9 mouse cellular contexts compared by ENCODE assay signal in genomic region chr17:25728009-25728270, GRCm38 (mm10). TPM values are rescaled to one million over a fixed set of nuclear protein-coding genes. Genes with fewer than 3 reads are reported as not detected.
DNase-seq lines count a peak whose midpoint lies in the region; ATAC-seq and TF ChIP-seq lines count a peak whose summit lies in the region.
"Had no signal": no experiment of that assay in that cellular context is flagged by ENCODE, and none has a peak within 500 bp of the region (broad histone marks: within the 10 kb centered on the region; RNA-seq: fewer than 3 reads in every experiment).

No protein-coding gene starts in this region.

- peaks cover 18% of the 10 kb centered on the region for H3K4me1 ChIP-seq in testis, adult 2 months (ENCODE audit: control insufficient read depth, insufficient read depth, low read length)
- H3K4me1 ChIP-seq in limb, embryonic 14.5 days (ENCODE audit: control insufficient read depth, insufficient read depth, low read length) = peaks cover 12% of the 10 kb centered on the region
- peaks cover 4% of the 10 kb centered on the region for H3K4me1 ChIP-seq in stomach, postnatal 0 days (replicated peaks; ENCODE audit: control insufficient read depth, insufficient read depth)

- ATAC-seq in limb, embryonic 14.5 days (ENCODE audit: low FRiP score, low read depth) = no peak
- ATAC-seq in stomach, postnatal 0 days (ENCODE audit: low FRiP score, low TSS enrichment) = no peak

- H3K36me3 ChIP-seq in testis, adult 2 months (ENCODE audit: control insufficient read depth, insufficient read depth, low read length) = no peaks in the 10 kb centered on the region
- peaks cover 18% of the 10 kb centered on the region for H3K36me3 ChIP-seq in limb, embryonic 14.5 days (ENCODE audit: control insufficient read depth, insufficient read depth, low read length)
- no peaks in the 10 kb centered on the region for H3K36me3 ChIP-seq in stomach, postnatal 0 days (ENCODE audit: control insufficient read depth, insufficient read depth, low read length)

- no peak for TF ChIP-seq EP300 in stomach, postnatal 0 days (optimal IDR thresholded peaks at IDR 0.05)

- peak overlapping the region; percentile 91 for H3K4me3 ChIP-seq in testis, adult 2 months (ENCODE audit: control insufficient read depth, low read depth, low read length)
- peak overlapping the region; percentile 57 for H3K4me3 ChIP-seq in limb, embryonic 14.5 days (replicated peaks; ENCODE audit: low read length)
- H3K4me3 ChIP-seq in stomach, postnatal 0 days (ENCODE audit: low read depth, low read length) = peak overlapping the region; percentile 47

- no peak for TF ChIP-seq CTCF in testis, adult 2 months (IDR thresholded peaks at IDR 0.05; ENCODE audit: control insufficient read depth, insufficient read depth, insufficient replicate concordance, low read depth, low read length)
- no peak for TF ChIP-seq CTCF in stomach, postnatal 0 days (IDR thresholded peaks at IDR 0.05; ENCODE audit: low read depth)

- 30% methylated on average over 4 of the region's 4 CpGs for WGBS in limb, embryonic 14.5 days
- 15% methylated on average over 4 of the region's 4 CpGs for WGBS in stomach, postnatal 0 days

- H3K27me3 ChIP-seq in testis, adult 2 months (ENCODE audit: control insufficient read depth, insufficient read depth, low read length) = no peaks in the 10 kb centered on the region
- H3K27me3 ChIP-seq in limb, embryonic 14.5 days (ENCODE audit: control insufficient read depth, insufficient read depth, low read length) = no peaks in the 10 kb centered on the region
- H3K27me3 ChIP-seq in stomach, postnatal 0 days (ENCODE audit: control insufficient read depth, insufficient read depth, low read length) = no peaks in the 10 kb centered on the region

- H3K9me3 ChIP-seq in limb, embryonic 14.5 days (ENCODE audit: control insufficient read depth, low read length) = no peaks in the 10 kb centered on the region
- no peaks in the 10 kb centered on the region for H3K9me3 ChIP-seq in stomach, postnatal 0 days (ENCODE audit: control insufficient read depth, low read length)

- peak; percentile 41 for DNase-seq in gastrocnemius, adult 18-20 months (ENCODE audit: low spot score)
- DNase-seq in gastrocnemius, postnatal 4 days (ENCODE audit: low spot score in 2 of 2) = no peak
- DNase-seq in testis, postnatal 14 days (ENCODE audit: low spot score) = no peak
- DNase-seq in limb, embryonic 14.5 days (ENCODE audit: low spot score) = no peak
- no peak for DNase-seq in stomach, postnatal 0 days (ENCODE audit: low spot score)
- DNase-seq in thymus, postnatal 36 days = no peak
- no peak for DNase-seq in right cerebral cortex, postnatal 10 days (ENCODE audit: low spot score in 2 of 2)

- TF ChIP-seq POLR2A in testis, adult 2 months (IDR thresholded peaks at IDR 0.05; ENCODE audit: control insufficient read depth, low read depth, low read length) = no peak
- no peak for TF ChIP-seq POLR2A in limb, embryonic 14.5 days (IDR thresholded peaks at IDR 0.05; ENCODE audit: borderline replicate concordance, extremely low read depth, insufficient read depth, insufficient read length)

- peak overlapping the region; percentile 47 for H3K27ac ChIP-seq in testis, adult 2 months (ENCODE audit: control insufficient read depth, insufficient read depth, low read depth, low read length)
- 0 out of 2 replicates have a peak overlapping the region, but pooled peaks have one; percentile 9 for H3K27ac ChIP-seq in limb, embryonic 14.5 days (replicated peaks; ENCODE audit: low read depth, low read length)
- H3K27ac ChIP-seq in stomach, postnatal 0 days (replicated peaks) = no peak overlapping the region

- peak overlapping the region; percentile 96 for H3K4me2 ChIP-seq in limb, embryonic 14.5 days (replicated peaks; ENCODE audit: low read depth, low read length, severe bottlenecking)
- peak overlapping the region; percentile 79 for H3K4me2 ChIP-seq in stomach, postnatal 0 days (replicated peaks; ENCODE audit: low read depth)

- peak overlapping the region; percentile 84 for H3K9ac ChIP-seq in limb, embryonic 14.5 days (ENCODE audit: low read depth, low read length, severe bottlenecking)
- H3K9ac ChIP-seq in stomach, postnatal 0 days (ENCODE audit: low read length) = peak overlapping the region; percentile 83

RNA-seq across cellular contexts. Expression of gene Rpusd1, which starts 0.5 kb away (rescaled TPM):
- total RNA-seq in gastrocnemius, adult 18-20 months (2021) = 1 to 10 TPM; 3.5 to 4.2 TPM
- total RNA-seq in gastrocnemius, postnatal 4 days (2021) = 1 to 10 TPM; 7.9 to 8.1 TPM
- polyA plus RNA-seq in testis, adult 2 months (2012; rRNA removed) = 8.3 and 9.8 TPM in 2 replicates
- 48.2 and 71.7 TPM in 2 replicates for polyA plus RNA-seq in limb, embryonic 14.5 days (2012; rRNA removed)
- polyA plus RNA-seq in limb, embryonic 14.5 days (2014; fragmentation: Nextera tagmentation; extraction: Ambion mirVana) = 26.1 and 26.6 TPM in 2 replicates
- polyA plus RNA-seq in stomach, postnatal 0 days (2015; fragmentation: Nextera tagmentation; extraction: Ambion mirVana) = 10.3 and 10.5 TPM in 2 replicates

RNA-seq across cellular contexts. Expression of gene Chtf18, which starts 0.7 kb away (rescaled TPM):
- total RNA-seq in gastrocnemius, adult 18-20 months (2021) = 1 to 10 TPM in 1 of 2 experiments, under 1 TPM in 1; 0.47 to 1.1 TPM
- total RNA-seq in gastrocnemius, postnatal 4 days (2021) = 1 to 10 TPM; 7.7 to 8.6 TPM
- 16.1 and 18.9 TPM in 2 replicates for polyA plus RNA-seq in testis, adult 2 months (2012; rRNA removed)
- 34.5 and 34.6 TPM in 2 replicates for polyA plus RNA-seq in limb, embryonic 14.5 days (2012; rRNA removed)
- polyA plus RNA-seq in limb, embryonic 14.5 days (2014; fragmentation: Nextera tagmentation; extraction: Ambion mirVana) = 14.7 and 16.1 TPM in 2 replicates
- polyA plus RNA-seq in stomach, postnatal 0 days (2015; fragmentation: Nextera tagmentation; extraction: Ambion mirVana) = 4.2 and 5.4 TPM in 2 replicates

RNA-seq across cellular contexts. Expression of gene Mslnl, which starts 7.9 kb away (rescaled TPM):
- not detected for total RNA-seq in gastrocnemius, adult 18-20 months (2021)
- not detected for total RNA-seq in gastrocnemius, postnatal 4 days (2021)
- 0.65 and 1.0 TPM in 2 replicates for polyA plus RNA-seq in testis, adult 2 months (2012; rRNA removed)
- polyA plus RNA-seq in limb, embryonic 14.5 days (2012; rRNA removed) = 0.10 and 0.13 TPM in 2 replicates
- 0.10 and 0.22 TPM in 2 replicates for polyA plus RNA-seq in limb, embryonic 14.5 days (2014; fragmentation: Nextera tagmentation; extraction: Ambion mirVana)
- 0.05 and 0.10 TPM in 2 replicates for polyA plus RNA-seq in stomach, postnatal 0 days (2015; fragmentation: Nextera tagmentation; extraction: Ambion mirVana)

RNA-seq across cellular contexts. Expression of gene Gng13, which starts 11.0 kb away (rescaled TPM):
- not detected for total RNA-seq in gastrocnemius, adult 18-20 months (2021)
- total RNA-seq in gastrocnemius, postnatal 4 days (2021) = not detected
- 0.44 and 0.84 TPM in 2 replicates for polyA plus RNA-seq in testis, adult 2 months (2012; rRNA removed)
- polyA plus RNA-seq in limb, embryonic 14.5 days (2012; rRNA removed) = 0.56 and 0.74 TPM in 2 replicates
- polyA plus RNA-seq in limb, embryonic 14.5 days (2014; fragmentation: Nextera tagmentation; extraction: Ambion mirVana) = 3.5 and 6.1 TPM in 2 replicates
- polyA plus RNA-seq in stomach, postnatal 0 days (2015; fragmentation: Nextera tagmentation; extraction: Ambion mirVana) = 1.4 and 1.7 TPM in 2 replicates
- polyA plus RNA-seq: gonadal fat pad, adult 2 months had no signal

RNA-seq across cellular contexts. Expression of gene Msln, which starts 26.2 kb away (rescaled TPM):
- under 1 TPM; 0.26 to 0.46 TPM for total RNA-seq in gastrocnemius, adult 18-20 months (2021)
- under 1 TPM; 0.44 to 0.49 TPM for total RNA-seq in gastrocnemius, postnatal 4 days (2021)
- 0.63 and 0.82 TPM in 2 replicates for polyA plus RNA-seq in testis, adult 2 months (2012; rRNA removed)
- polyA plus RNA-seq in limb, embryonic 14.5 days (2012; rRNA removed) = 0.23 and 5.5 TPM in 2 replicates
- 0.37 and 0.95 TPM in 2 replicates for polyA plus RNA-seq in limb, embryonic 14.5 days (2014; fragmentation: Nextera tagmentation; extraction: Ambion mirVana)
- 54.8 and 70.6 TPM in 2 replicates for polyA plus RNA-seq in stomach, postnatal 0 days (2015; fragmentation: Nextera tagmentation; extraction: Ambion mirVana)
